Mouse (Mus musculus) left cerebral cortex, adult 9 months (tissue): ENCODE data around the gene Trabd.

Experiments
- DNase-seq, 2 experiments: peaks; one replicate each; pipeline ENCODE4 v3.0.0; 2022; ENCODE audit warnings: low spot score in 2 of 2

The Trabd gene

GRCm38 (mm10) chr15:89126622-89127021 lies 51.7 kb downstream of the Trabd start:
- no peak for DNase-seq

GRCm38 (mm10) chr15:89127364-89127940 lies 52.5 kb downstream of the Trabd start:
- DNase-seq = no peak

- DNase-seq = peak; percentile 59 to 89
Measured at GRCm38 (mm10) chr15:89128382-89129350, 53.7 kb downstream of the Trabd start, which contains the start of gene Hdac10. TSS of gene Hdac10 (minus strand) at chr15:89128700.

- DNase-seq = no peak
Measured at GRCm38 (mm10) chr15:89130245-89130644, 55.3 kb downstream of the Trabd start.

GRCm38 (mm10) chr15:89131316-89131715 lies 56.4 kb downstream of the Trabd start:
- no peak for DNase-seq
